Mouse (Mus musculus) ovary, postnatal 10 days (tissue): Measurements from ENCODE around the gene Acsl6.
"Not testable (repeated sequence)": the region's sequence is repeated elsewhere in the genome, so short reads cannot be mapped to it uniquely, and the experiment has no call there.

Experiments used
- DNase-seq: peaks from one replicate; pipeline ENCODE4 v3.0.0; 2022; ENCODE audit warnings: low spot score

Gene Acsl6

DNA sequence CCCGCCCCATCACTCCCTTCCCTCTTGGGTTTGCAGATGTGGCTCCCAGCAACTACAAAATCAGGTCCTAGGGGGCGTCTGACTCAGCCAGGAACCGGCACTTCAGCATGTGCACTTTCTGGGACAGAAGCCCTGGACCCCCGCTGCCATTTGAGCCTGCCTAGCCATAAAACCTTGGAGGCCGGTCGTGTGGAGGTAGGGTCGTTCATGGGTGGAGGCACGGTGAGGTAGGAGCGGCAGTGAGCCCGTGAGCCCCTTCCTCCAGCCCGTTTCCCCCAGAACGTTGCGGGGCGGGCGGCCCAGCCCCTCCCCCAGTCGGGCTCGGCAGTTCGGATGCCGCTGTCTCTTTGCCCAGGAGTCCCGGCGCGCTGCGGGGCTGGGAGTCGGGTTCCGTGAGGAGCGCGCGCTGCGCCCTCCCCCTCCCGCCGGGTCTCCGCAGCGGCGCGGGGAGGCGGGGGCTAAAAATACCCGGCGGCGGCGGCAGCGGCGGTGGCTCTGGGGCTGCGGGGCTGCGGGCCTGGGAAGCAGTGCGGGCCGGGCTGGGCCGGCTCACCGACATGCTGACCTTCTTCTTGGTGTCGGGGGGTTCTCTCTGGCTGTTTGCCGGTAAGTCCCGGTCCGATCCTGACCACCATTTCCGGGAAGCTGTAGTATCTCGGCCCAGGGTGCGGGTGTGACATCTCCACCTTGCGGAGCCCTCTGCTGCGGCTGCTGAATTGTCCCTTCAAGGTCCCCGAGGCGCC is at the start of gene Acsl6:
TSS of gene Acsl6 (plus strand) at position 71 of the 743 bp plus-strand sequence.
- no peak for DNase-seq

GRCm38 (mm10) chr11:54254114-54254513 is 49.5 kb upstream of the Acsl6 start:
- DNase-seq: no peak

GRCm38 (mm10) chr11:54256624-54257376 is 46.8 kb upstream of the Acsl6 start:
- DNase-seq: no peak

- DNase-seq: no peak
Measured at GRCm38 (mm10) chr11:54263405-54264031, 40.1 kb upstream of the Acsl6 start.

DNA sequence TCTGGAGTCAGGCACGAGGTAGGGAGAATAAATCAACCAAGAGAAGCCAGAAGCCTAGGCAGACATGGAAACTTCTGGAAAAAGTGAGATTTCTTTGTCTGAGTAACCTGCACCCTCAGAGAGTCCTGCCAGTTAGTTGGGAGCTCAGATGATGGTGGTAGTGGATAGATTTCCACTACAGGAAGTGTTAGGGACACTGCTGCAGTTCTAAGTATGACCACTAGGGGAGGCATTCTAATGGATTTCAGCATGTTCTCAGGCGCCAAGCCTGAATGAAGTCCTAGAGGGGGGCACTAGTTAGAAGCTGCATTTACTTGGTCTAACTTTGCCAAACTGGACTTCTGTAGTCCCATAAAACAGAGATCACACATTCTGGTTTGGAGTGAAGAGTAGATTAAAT is 39.1 kb upstream of the Acsl6 start:
- no peak for DNase-seq

DNA sequence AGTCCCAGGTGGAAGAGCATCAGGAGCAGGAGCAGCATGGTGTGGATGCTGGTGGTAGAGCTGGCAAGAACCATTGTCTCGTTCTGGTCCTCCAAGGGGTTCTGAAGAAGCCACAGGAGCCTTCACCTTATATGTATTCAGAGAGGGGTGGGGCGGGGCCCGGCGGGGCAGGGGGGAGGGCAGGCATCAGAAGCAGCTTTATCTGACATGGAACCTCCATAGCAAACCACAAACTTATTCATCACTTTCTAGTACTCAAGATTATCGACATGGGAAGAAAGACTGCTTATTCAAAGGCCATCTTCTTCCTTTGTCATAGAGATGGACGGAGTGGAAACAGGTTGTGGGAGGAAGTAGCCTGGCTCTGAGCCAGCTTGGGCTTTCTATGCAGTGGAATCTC is 36.4 kb upstream of the Acsl6 start, which contains the start of gene Il3:
TSS of gene Il3 (minus strand) at position 101 of the 400 bp plus-strand sequence.
- DNase-seq: no peak

GRCm38 (mm10) chr11:54269191-54269896 is 34.3 kb upstream of the Acsl6 start:
- DNase-seq: no peak

GRCm38 (mm10) chr11:54271437-54271949 is 32.1 kb upstream of the Acsl6 start:
- DNase-seq: no peak

DNA sequence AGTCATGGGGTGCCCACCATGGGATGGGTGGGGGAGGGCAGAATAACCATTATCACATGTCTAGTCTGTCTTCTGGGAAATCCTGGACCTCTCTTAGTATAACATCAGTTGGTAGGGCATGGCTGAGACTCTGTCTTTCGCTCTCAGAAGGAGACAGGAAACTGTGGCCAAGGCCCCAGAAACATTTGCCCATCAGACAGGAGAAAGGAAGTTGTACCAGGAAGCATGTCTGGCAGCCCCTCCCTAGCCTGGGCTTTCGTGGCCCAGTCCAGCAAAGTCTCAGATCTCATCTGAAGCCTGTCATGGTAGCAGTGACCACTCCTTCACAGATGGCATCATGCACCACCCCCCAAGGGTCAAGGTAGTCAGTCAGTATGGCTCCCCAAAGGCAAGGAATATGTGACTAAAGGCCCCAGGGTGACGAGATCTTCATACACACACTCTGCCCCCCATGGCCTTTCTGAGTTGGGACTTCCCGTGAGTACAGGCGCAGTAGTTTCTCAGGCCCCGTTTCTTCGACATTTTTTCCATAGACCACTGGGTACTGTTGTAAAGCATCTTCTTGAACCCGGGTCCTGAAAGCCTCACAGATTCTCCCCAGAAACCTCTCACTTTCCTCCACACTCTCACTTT is 15.7 kb upstream of the Acsl6 start:
- DNase-seq: no peak

DNA sequence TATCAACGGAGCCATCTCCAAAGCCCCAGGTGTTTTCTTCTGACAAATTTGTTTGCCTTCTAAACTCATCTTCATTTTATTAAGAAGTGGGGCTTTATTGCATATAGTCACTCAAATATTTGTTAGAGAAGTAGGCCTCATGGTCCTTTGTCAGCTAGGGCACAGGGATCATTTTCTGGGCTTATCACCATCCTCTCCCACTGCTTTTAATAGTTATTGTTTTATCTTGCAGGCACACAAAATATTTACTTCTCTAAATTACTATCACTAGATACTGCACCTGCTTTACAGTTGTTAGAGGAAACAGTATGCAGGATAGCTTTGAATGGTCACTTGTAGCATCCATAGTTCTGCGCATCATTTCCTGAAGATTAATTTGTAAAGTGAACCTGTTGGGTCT is 11.4 kb upstream of the Acsl6 start:
- no peak for DNase-seq

GRCm38 (mm10) chr11:54293980-54294807 is 9.4 kb upstream of the Acsl6 start:
- no peak for DNase-seq

DNA sequence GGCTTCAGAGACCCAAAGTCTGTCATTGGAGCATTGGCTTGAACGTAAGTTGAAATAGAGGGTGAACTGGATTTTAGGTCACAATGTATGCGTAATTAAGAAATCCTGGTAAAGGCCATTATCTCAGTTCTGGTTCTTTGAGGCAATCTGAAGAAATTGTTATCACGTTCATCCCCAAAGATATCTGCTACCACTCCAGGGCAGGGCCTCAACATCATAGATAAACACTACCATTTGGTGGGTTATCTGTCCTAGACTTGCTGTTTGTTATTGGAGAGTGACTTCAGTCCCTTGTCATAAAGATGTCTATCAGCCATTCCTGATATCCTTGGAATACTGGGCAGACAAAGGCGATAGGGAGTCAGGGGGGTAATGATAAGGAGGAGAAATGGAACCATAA is 7.6 kb upstream of the Acsl6 start:
- DNase-seq: no peak

- no peak for DNase-seq
Measured at GRCm38 (mm10) chr11:54296734-54297133, 6.9 kb upstream of the Acsl6 start.

- DNase-seq: not testable (repeated sequence)
Measured at GRCm38 (mm10) chr11:54297471-54297870, 6.1 kb upstream of the Acsl6 start.

DNA sequence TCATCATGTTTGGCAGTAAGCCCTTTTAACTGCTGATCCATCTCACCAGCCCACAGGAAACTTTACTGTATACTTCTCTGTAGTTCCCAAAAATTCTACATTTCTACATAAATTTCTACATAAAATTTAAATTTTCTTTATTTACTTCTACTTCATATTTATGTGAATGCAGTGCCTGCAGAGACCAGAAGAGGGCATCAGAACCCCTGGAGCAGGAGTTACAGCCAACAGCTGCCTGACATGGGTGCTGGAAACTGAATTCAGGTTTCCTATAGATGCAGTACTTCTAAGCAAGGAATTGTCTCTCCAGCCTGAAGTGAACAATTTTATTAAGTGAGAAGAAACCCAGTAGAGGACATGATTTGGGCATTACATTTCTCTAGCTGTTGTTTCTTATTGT is 4.8 kb upstream of the Acsl6 start:
- DNase-seq: no peak

- DNase-seq: no peak
Measured at GRCm38 (mm10) chr11:54301994-54302393, 1.6 kb upstream of the Acsl6 start.

DNA sequence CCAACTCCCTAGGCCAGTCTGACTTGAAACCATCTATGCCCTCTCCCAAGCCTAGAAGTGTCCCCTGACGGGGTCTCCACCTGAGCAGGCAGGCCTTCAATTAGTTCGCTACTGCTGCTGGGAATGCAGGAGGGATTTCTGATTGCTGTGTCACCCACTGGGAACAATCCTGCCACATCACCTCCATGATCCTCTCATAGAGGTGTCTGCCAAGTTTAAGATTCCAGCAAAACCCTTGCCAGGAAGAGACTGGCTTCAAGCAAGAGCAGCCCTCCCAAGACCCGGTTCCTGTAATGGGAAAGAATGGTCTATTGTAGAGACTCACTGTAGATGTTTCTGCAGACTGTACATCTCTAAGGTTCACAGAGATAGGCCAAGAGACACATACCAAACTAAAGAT is 992 bp upstream of the Acsl6 start:
- no peak for DNase-seq

GRCm38 (mm10) chr11:54303076-54303727 is 396 bp upstream of the Acsl6 start:
- DNase-seq: no peak

DNA sequence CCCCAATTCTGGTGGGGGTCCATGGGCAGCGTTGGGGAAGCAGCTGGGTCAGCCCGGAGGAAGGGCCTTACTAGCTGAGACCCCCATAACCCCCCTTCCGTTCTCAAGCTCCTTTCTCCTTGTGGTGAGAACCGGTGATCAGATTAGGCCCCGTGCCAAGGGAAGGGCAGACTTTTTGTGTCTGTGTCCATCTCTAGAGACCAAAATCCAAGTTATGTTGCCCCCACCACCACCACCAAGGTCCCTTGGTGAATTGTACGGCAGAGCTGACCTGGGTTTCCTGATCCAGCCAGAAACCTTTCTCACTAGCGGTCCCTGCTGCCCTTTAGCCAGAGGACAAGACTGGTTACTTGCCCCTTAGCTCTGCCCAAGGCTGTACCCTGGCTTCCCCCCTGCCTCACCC is 874 bp downstream of the Acsl6 start:
- DNase-seq: no peak

DNA sequence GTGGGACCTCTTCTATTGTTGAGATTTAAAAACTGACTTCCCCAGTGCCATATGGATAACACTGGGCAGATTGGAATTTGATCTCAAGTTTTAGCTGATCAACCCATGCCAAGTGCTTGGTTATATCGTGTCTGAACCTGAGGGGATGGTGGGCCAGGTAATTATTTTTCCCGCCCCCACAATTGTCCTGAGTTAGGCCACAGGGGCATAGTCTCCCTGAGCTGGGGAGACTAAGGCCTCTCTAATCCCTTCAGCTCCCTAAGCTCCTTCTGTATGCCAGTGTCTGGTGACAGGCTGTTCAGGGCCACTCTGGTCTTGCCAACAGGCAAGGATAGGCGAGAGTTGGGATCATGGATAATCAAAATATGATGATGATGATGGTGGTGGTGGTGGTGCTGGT is 1.7 kb downstream of the Acsl6 start:
- DNase-seq: no peak
